Mouse (Mus musculus): Measurements from ENCODE around the gene Mthfs. TPM values are rescaled to one million over a fixed set of nuclear protein-coding genes. Genes with fewer than 3 reads are reported as not detected.
"Not testable (repeated sequence)": the region's sequence is repeated elsewhere in the genome, so short reads cannot be mapped to it uniquely, and the experiment has no call there.

The Mthfs gene
- polyA plus RNA-seq, 1 experiment from 2014 or later, result 16.8 TPM

DNA sequence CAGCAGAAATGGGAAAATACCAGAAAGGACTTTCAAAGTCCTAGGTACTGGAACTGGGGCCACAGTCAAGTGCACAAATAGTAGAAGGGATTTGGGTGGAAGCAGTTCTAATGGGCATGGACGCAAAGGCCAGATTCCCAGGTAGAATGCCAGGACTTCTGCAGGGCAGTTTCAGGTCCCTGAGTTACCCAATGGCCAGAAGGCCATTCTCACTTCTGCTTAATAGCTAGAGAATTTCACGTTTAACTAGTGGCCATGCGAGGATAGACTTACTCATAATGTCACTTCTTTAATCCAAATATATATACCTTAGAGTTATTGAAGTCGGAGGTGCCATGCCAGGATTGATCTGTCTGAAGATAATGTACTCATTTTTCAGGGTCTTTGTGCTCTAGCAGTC, 26.7 kb downstream of the Mthfs start:
- ATAC-seq (ENCODE audit: low FRiP score), result not testable (repeated sequence)
- 93% methylated on average over 4 of the region's 4 CpGs for WGBS

DNA sequence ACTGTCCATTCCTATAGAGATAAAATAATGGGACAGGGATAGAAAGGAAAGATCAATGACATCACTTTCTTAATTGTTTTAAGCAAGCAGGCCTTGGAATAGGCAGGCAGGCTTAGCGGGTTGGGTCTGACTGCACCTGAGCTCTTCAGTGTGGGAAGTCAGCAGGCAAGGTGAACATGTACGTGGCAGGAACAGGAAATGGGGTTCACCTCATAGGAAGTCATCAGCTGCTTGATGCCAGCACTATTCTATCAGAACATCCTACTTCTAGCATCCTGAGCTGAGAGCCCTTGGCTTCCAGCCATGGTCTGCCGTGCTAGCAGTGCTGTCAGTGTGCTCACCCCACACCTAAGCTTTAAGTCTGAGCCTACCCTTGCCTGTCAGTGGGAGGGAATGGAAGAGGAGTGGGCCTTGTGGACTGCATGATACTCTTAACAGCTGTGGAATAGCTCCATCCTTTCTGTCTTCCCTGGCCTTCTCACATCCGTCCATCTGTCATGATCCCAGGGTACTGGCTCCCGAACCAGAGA, 28.6 kb downstream of the Mthfs start:
- WGBS, result 85% methylated on average over 4 of the region's 5 CpGs
- not testable (repeated sequence) for ATAC-seq (ENCODE audit: low FRiP score)

More for the DNA sequence above, 26.7 kb downstream of the Mthfs start:
- H3K4me2 ChIP-seq (replicated peaks); H3K27me3 ChIP-seq (ENCODE audit: control insufficient read depth, insufficient read depth, low read length); H3K4me1 ChIP-seq (replicated peaks; ENCODE audit: control insufficient read depth, insufficient read depth, low read length); H3K36me3 ChIP-seq (replicated peaks; ENCODE audit: control insufficient read depth, insufficient read depth); H3K9ac ChIP-seq; H3K27ac ChIP-seq; H3K9me3 ChIP-seq (ENCODE audit: control insufficient read depth, low read length); H3K4me3 ChIP-seq (replicated peaks; ENCODE audit: low read length); DNase-seq (ENCODE audit: low spot score): not testable (repeated sequence)

GRCm38 (mm10) chr9:89240516-89241019, 30.1 kb downstream of the Mthfs start:
- H3K27ac ChIP-seq; H3K9ac ChIP-seq; ATAC-seq (ENCODE audit: low FRiP score); H3K4me3 ChIP-seq (replicated peaks; ENCODE audit: low read length); H3K9me3 ChIP-seq (ENCODE audit: control insufficient read depth, low read length); H3K36me3 ChIP-seq (replicated peaks; ENCODE audit: control insufficient read depth, insufficient read depth); DNase-seq (ENCODE audit: low spot score); H3K4me2 ChIP-seq (replicated peaks); H3K27me3 ChIP-seq (ENCODE audit: control insufficient read depth, insufficient read depth, low read length); H3K4me1 ChIP-seq (replicated peaks; ENCODE audit: control insufficient read depth, insufficient read depth, low read length): not testable (repeated sequence)
- WGBS, result 78% methylated on average over 3 of the region's 3 CpGs

More for the DNA sequence above, 28.6 kb downstream of the Mthfs start:
- H3K4me3 ChIP-seq (replicated peaks; ENCODE audit: low read length); DNase-seq (ENCODE audit: low spot score); H3K4me2 ChIP-seq (replicated peaks); H3K4me1 ChIP-seq (replicated peaks; ENCODE audit: control insufficient read depth, insufficient read depth, low read length); H3K9ac ChIP-seq; H3K36me3 ChIP-seq (replicated peaks; ENCODE audit: control insufficient read depth, insufficient read depth); H3K27ac ChIP-seq; H3K27me3 ChIP-seq (ENCODE audit: control insufficient read depth, insufficient read depth, low read length); H3K9me3 ChIP-seq (ENCODE audit: control insufficient read depth, low read length): not testable (repeated sequence)

DNA sequence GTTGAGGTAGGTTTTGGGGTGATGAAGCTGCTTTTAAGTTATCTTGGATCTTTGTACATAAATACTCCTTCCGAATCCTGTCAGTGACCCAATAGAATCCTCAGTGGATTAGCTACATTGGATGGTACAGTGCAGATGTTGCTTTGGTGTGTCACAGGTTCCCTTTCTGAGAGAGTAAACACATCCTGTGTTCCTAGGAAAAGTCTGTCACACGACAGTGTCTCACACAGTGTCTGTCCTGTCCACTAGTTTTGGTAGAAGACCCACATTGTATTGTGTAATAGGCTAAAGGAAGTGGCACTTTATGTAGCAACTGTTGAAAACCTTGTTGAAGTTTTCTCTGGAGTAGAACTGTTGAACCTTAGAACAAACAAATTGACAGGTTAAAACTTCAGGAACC, 42.9 kb downstream of the Mthfs start:
- Histone ChIP-seq H3K4me2 (replicated peaks) (no peak overlapping the region), H3K9me3 (ENCODE audit: control insufficient read depth, low read length) (no peaks in the 10 kb centered on the region), H3K4me1 (replicated peaks; ENCODE audit: control insufficient read depth, insufficient read depth, low read length) (no peaks in the 10 kb centered on the region), H3K27me3 (ENCODE audit: control insufficient read depth, insufficient read depth, low read length) (no peaks in the 10 kb centered on the region), H3K36me3 (replicated peaks; ENCODE audit: control insufficient read depth, insufficient read depth) (no peaks in the 10 kb centered on the region), H3K27ac (no peak overlapping the region), H3K9ac (no peak overlapping the region), H3K4me3 (replicated peaks; ENCODE audit: low read length) (no peak overlapping the region)
- 87% methylated on average over 2 of the region's 2 CpGs for WGBS
- ATAC-seq (ENCODE audit: low FRiP score), result no peak
- DNase-seq (ENCODE audit: low spot score), result no peak

- no peak for ATAC-seq (ENCODE audit: low FRiP score)
- no peaks in the 10 kb centered on the region for H3K9me3 ChIP-seq (ENCODE audit: control insufficient read depth, low read length)
- no peaks in the 10 kb centered on the region for H3K36me3 ChIP-seq (replicated peaks; ENCODE audit: control insufficient read depth, insufficient read depth)
- WGBS, result 92% methylated on average over 12 of the region's 12 CpGs
- no peak overlapping the region for H3K27ac ChIP-seq
- H3K9ac ChIP-seq, result no peak overlapping the region
- DNase-seq (ENCODE audit: low spot score), result no peak
- H3K4me3 ChIP-seq (replicated peaks; ENCODE audit: low read length), result no peak overlapping the region
- no peaks in the 10 kb centered on the region for H3K27me3 ChIP-seq (ENCODE audit: control insufficient read depth, insufficient read depth, low read length)
- H3K4me2 ChIP-seq (replicated peaks), result no peak overlapping the region
- H3K4me1 ChIP-seq (replicated peaks; ENCODE audit: control insufficient read depth, insufficient read depth, low read length), result no peaks in the 10 kb centered on the region
These were observed 46.3 kb downstream of the Mthfs start for GRCm38 (mm10) chr9:89256556-89257335.

GRCm38 (mm10) chr9:89263968-89264367, 53.5 kb downstream of the Mthfs start:
- H3K4me3 ChIP-seq (replicated peaks; ENCODE audit: low read length), result no peak overlapping the region
- WGBS, result 85% methylated on average over 3 of the region's 3 CpGs

DNA sequence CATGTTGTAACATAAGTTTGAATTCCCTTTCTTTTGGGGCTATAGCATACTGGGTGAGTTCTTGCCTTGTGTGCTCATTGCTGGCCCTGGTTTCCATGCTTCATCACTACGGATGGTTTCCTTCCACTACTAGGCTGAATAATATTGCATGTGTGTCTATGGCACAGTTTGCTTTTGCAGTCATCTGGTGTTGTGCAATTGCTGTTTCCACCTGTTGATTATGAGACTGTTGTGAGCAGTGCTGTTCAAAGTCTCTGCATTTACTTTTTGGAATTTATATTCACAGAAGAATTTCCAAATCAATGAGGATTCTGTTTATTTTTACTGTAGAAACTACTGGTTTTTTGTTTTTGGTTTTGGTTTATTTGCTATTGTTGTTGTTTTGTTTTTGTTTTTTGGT, 54.1 kb downstream of the Mthfs start:
- Histone ChIP-seq H3K36me3 (replicated peaks; ENCODE audit: control insufficient read depth, insufficient read depth) (no peaks in the 10 kb centered on the region), H3K27me3 (ENCODE audit: control insufficient read depth, insufficient read depth, low read length) (no peaks in the 10 kb centered on the region), H3K9ac (no peak overlapping the region), H3K4me3 (replicated peaks; ENCODE audit: low read length) (no peak overlapping the region), H3K27ac (no peak overlapping the region), H3K9me3 (ENCODE audit: control insufficient read depth, low read length) (no peaks in the 10 kb centered on the region), H3K4me1 (replicated peaks; ENCODE audit: control insufficient read depth, insufficient read depth, low read length) (no peaks in the 10 kb centered on the region), H3K4me2 (replicated peaks) (no peak overlapping the region)
- ATAC-seq (ENCODE audit: low FRiP score), result no peak
- no peak for DNase-seq (ENCODE audit: low spot score)
- WGBS, result 89% methylated on average over 1 of the region's 1 CpGs

More at GRCm38 (mm10) chr9:89263968-89264367, 53.5 kb downstream of the Mthfs start:
- Histone ChIP-seq H3K36me3 (replicated peaks; ENCODE audit: control insufficient read depth, insufficient read depth) (no peaks in the 10 kb centered on the region), H3K27me3 (ENCODE audit: control insufficient read depth, insufficient read depth, low read length) (no peaks in the 10 kb centered on the region), H3K9me3 (ENCODE audit: control insufficient read depth, low read length) (no peaks in the 10 kb centered on the region), H3K9ac (no peak overlapping the region), H3K27ac (no peak overlapping the region), H3K4me1 (replicated peaks; ENCODE audit: control insufficient read depth, insufficient read depth, low read length) (no peaks in the 10 kb centered on the region), H3K4me2 (replicated peaks) (no peak overlapping the region)
- ATAC-seq (ENCODE audit: low FRiP score) (no peak), DNase-seq (ENCODE audit: low spot score) (no peak)

GRCm38 (mm10) chr9:89267093-89267492, 56.6 kb downstream of the Mthfs start:
- H3K4me2 ChIP-seq (replicated peaks), result no peak overlapping the region
- DNase-seq (ENCODE audit: low spot score) (no peak), ATAC-seq (ENCODE audit: low FRiP score) (no peak)
- H3K4me1 ChIP-seq (replicated peaks; ENCODE audit: control insufficient read depth, insufficient read depth, low read length), result no peaks in the 10 kb centered on the region
- WGBS, result 69% methylated on average over 4 of the region's 4 CpGs
- H3K4me3 ChIP-seq (replicated peaks; ENCODE audit: low read length), result no peak overlapping the region
- H3K9ac ChIP-seq, result no peak overlapping the region
- H3K27me3 ChIP-seq (ENCODE audit: control insufficient read depth, insufficient read depth, low read length), result no peaks in the 10 kb centered on the region
- H3K9me3 ChIP-seq (ENCODE audit: control insufficient read depth, low read length), result no peaks in the 10 kb centered on the region
- H3K36me3 ChIP-seq (replicated peaks; ENCODE audit: control insufficient read depth, insufficient read depth), result no peaks in the 10 kb centered on the region
- no peak overlapping the region for H3K27ac ChIP-seq

- Histone ChIP-seq H3K4me3 (replicated peaks; ENCODE audit: low read length) (no peak overlapping the region), H3K4me1 (replicated peaks; ENCODE audit: control insufficient read depth, insufficient read depth, low read length) (no peaks in the 10 kb centered on the region), H3K9me3 (ENCODE audit: control insufficient read depth, low read length) (no peaks in the 10 kb centered on the region), H3K27ac (no peak overlapping the region), H3K4me2 (replicated peaks) (no peak overlapping the region), H3K9ac (no peak overlapping the region), H3K36me3 (replicated peaks; ENCODE audit: control insufficient read depth, insufficient read depth) (no peaks in the 10 kb centered on the region), H3K27me3 (ENCODE audit: control insufficient read depth, insufficient read depth, low read length) (no peaks in the 10 kb centered on the region)
- ATAC-seq (ENCODE audit: low FRiP score) (no peak), DNase-seq (ENCODE audit: low spot score) (no peak)
- WGBS, result 63% methylated on average over 5 of the region's 5 CpGs
These were observed 57.1 kb downstream of the Mthfs start for GRCm38 (mm10) chr9:89267572-89267971.

Data from hindbrain, embryonic 14.5 days (tissue).